Mouse (Mus musculus) B cell, adult 2 months (primary cell): Measurements from ENCODE around the gene Olfr632.
"Not testable (repeated sequence)": the region's sequence is repeated elsewhere in the genome, so short reads cannot be mapped to it uniquely, and the experiment has no call there.

Source experiments
- DNase-seq, 2 experiments: peaks; one replicate each; pipeline ENCODE4 v3.0.0; 2022

The Olfr632 gene

DNA sequence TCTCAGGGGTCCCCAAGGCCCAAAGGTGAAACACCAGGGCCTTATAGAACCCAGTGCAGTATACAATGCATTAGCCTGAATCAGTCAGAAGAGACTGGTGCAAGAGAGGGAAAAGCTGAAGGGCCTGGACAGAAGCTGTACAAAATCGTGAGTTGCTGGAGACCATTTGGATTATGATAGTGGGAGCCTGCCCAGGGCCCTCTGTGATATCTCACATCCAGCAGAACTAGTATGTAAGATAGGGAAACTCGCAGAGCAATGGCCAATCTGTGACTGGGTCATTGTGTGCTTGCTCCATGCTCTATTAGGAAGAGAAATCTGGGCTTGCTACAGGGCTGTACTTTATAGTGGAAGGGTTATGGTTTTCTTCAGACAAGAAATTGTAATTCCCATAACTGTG, at the start of gene Olfr632:
Gene Olfr632, plus strand, starts transcription at position 84 of the 400 bp plus-strand sequence.
- no peak for DNase-seq

DNA sequence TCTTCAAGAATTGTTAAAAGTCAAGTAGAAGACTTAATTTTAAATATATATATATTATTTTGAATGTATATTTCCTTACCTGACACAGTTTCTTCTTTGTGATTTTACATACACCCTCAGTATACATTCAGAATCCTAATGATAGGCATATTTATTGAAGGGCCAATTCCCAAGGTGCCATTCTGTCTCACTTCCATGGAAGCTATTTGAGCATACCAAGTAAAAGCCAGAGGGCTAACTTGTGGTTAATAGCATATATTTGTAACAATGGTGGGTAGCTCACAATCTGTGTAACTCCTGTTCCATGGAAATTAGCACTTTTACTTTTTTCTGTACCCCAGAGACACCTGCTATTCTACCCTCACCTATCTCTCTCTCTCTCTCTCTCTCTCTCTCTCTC, 48.0 kb upstream of the Olfr632 start, which contains the start of gene Olfr66:
Gene Olfr66, minus strand, starts transcription at position 101 of the 400 bp plus-strand sequence.
- DNase-seq = no peak

DNA sequence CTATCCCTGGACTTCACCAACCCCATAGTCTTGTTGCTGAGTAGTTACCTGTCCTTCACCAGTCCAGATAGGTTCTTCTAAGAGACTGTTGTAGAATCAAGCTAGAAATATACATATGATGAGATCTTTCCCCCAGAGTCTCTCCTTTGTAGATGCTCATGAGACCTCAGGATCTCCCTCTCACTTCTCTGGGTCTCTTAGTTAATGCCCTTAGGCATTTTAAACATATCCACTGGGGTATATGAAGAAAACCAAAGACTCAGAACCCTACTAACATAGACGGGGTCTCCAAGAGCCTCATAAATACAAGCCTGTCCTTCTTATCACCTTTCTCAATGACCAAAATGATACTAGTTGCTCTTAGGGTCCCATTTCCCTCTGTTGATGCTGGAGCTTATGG, 39.8 kb upstream of the Olfr632 start, which contains the start of gene Olfr64:
Gene Olfr64, minus strand, starts transcription at position 101 of the 400 bp plus-strand sequence.
- DNase-seq = no peak

DNA sequence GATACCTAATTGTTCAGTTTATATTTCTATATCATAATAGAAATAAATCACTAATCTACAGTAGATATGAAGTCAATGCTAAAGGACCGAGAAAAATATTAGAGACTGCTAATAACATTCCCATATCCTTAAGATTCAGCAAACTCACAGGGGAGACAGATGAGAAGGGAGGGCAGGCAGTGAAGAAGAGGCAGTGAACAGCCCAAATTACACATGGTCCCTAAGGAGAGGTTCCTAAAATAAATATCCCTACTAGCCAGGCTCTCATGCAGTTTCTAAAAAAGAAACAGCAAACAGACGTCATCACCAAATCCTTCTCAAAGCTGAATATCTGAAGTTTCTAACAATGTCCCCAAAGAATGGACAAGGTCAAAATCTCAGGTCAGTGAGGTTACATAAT, 31.0 kb upstream of the Olfr632 start, which contains the start of gene Olfr65:
Gene Olfr65, plus strand, starts transcription at position 301 of the 400 bp plus-strand sequence.
- DNase-seq = no peak

DNA sequence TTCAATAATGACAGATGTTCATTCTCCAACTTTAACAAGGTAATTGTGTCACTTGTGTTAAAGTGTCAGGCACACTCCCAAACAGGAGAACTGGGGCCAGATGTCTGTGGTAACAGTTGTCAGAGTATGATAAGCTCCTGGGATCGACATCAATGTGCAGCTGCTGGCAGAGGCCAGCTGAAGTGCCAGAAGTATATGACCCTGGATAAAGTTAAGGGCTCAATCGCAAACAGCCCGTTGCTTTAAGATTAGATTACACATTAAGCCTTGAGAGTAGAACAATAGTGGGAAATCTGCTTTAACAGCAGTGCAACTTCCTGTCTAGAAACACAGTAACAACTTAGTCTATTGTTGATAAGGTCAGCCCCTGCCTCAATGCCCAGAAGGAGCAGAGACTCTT, 24.1 kb upstream of the Olfr632 start:
- no peak for DNase-seq

DNA sequence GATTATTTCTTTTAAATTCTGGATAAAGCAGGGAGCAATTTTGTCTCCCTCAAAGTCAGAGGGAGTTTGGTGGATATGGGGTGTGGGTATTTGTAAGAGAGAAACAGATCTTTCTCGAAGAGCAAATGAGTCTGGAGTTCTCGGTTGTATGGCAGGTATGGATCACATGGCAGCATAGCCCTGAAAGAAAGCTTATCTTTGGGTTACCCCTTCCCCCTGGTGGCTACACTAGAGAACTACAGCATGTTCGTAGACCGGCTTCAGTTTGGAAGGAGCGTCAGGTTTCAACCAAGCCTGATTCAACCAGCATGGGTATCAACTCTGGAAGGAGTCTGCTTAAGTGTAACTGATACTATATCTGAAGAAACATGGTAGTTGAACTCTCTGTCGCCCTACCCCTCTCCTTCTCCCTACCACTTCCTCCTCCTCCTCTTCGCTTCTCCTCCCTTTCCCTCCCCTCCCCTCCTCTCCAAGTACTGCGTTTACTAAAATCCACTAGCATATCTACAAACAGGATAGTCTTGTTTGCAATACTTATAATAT, 21.1 kb upstream of the Olfr632 start:
- peak in 1 of 2 experiments; percentile 2 for DNase-seq

DNA sequence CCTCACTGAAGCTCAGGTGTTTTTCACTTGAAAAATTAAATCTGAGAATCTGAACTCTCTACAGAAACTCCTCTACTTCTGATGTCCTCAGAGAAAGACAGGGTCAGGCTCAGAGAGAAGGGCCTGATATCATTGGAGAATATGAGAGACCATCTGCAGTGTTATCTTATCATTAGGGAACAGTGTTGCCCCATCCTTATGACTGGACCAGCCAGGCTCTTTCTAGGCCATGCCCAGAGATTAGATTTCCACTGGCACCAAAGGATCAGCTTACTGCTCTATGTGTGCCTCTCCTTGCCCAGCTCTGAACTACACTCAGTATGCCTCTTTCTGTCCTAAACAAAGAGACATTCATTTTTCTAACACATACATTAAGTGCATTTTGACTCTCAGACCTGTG, 18.8 kb upstream of the Olfr632 start:
- no peak for DNase-seq

DNA sequence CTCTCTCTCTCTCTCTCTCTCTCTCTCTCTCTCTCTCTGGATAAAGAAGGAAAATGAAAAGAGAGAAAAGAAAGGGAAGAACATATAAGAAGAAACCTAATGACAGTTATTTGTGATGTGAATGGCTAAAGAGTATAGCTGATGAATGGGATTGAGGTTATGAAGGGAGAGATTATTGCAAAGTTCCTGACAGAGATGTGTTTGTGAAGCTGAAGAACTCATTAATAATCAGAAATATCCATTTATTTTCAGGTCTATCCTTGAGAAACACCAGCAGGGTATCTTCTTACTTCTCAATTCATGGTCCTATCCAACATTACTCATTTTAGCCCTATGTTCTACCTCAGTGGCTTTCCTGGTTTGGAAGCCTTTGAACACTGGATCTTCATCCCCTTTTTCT, 5.6 kb upstream of the Olfr632 start, which contains the start of gene Olfr631:
Gene Olfr631, plus strand, starts transcription at position 301 of the 400 bp plus-strand sequence.
- DNase-seq = no peak

DNA sequence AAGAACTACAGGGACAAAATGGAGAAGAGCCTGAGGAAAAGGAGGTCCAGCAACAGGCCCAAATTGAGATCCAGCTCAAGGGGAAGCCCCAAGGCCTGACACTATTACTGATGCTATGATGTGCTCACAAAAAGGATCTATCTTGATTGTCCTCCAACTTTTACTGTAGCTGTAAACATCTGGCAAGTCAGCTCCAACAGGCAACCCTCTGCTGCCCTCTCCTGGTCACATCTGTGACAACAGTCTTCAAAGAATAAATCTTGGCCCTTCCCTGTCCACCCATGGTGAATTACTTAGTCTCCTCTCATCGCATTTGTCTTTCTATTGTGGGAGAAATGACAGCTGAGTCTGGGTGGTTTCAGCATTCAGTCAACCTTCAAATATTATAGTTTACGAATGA, 8.6 kb downstream of the Olfr632 start:
- peak; percentile 65 for DNase-seq

DNA sequence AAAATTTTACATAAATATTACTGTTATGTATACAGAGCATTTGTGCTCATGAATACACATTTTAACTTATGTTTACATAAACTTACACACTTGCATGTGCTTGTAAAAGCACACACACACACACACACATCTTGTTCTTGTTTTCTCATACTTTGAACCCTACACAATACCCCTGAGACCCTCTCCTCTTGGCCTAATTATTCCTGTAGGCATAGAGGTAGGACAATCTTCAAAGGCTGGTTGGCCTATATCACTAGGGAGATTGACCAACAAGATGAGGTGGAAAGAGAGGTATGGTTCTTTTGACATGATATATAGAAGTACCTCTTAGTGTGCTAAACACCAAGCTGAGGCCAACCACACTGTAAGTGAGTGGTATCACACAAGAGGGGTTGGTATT, 10.0 kb downstream of the Olfr632 start, which contains the start of gene Olfr633:
Gene Olfr633, plus strand, starts transcription at position 301 of the 400 bp plus-strand sequence.
- DNase-seq = no peak

DNA sequence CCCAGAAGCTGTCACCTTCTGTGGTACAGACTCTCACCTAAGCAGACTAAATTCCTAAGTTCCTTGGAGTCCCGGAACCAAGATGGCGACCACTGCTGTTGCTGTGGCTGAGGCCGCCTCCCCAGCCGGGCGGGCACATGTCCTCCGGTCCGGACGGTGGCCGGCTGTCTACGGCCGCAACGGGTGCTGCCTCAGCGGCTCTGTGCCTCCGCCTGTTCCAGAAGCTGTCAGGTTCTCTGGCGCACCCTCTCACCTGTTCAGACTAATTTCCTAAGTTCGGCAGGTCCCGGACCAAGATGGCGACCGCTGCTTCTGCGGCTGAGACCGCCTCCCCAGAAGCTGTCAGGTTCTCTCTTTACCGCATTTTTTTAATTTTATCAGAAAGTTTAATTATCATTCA, 32.7 kb downstream of the Olfr632 start:
- DNase-seq = not testable (repeated sequence)

DNA sequence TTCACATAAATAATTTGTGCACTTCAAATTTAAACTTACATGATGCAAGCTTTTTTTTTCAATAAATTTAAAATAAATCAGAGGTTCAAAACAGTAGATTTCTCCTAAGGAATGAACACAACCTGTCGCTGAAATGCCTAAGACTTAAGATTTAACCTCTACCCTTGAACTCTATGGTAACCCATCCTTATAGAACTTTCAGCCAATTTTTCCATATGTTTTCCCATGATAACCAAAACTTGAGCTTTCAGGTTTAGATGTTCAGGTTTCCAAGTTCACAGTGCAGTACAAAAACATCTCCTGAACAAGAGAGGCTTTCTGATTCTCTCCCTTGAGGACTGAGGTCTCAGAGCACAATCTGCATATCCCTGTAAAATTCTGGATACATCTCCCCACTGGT, 36.7 kb downstream of the Olfr632 start, which contains the start of gene Olfr635:
Gene Olfr635, plus strand, starts transcription at position 301 of the 400 bp plus-strand sequence.
- DNase-seq = no peak

DNA sequence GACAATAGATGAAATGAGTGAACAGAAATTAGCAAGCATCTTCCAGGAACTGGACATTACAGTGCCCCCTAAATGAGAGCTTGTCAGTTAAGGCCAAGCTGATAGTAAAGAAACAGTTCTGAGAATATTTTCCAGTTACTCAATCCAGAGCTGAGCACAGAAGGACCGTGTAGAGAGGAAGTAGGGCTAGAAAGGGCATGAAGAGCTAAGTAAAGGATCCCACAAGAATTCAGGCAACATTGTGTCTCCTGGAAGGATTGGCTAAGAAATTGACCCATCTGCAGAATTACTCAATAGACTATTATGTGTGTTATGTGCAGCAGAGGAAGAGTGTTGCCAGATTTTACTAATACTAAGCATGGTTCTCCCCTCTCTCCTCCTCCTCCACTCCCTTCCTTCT, 37.6 kb downstream of the Olfr632 start:
- no peak for DNase-seq
